Mouse (Mus musculus): ENCODE measurements around the gene Cldn24. TPM values are rescaled to one million over a fixed set of nuclear protein-coding genes. Genes with fewer than 3 reads are reported as not detected.

Gene Cldn24
- polyA plus RNA-seq (2012; rRNA removed) = not detected in 2 replicates
- not detected in 2 replicates for polyA plus RNA-seq (2014; fragmentation: Nextera tagmentation; extraction: Ambion mirVana)

DNA sequence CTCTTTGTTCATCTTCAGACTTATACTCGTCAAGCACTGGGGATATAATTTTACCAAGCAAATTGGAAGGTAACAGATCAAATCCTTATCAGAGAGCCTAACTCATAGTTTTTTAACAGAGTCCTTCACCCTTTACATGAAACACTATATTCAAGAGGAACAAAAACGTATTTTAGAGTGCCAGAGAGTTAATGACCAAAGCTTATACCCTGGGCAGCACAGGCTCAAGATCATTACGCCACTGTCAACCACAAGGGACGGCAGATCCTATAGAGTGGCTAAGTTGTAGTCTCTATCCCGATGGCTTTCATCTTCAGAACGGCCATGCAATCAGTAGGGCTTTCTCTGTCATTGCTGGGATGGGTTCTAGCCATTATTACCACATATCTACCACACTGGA is at the start of gene Cldn24:
Cldn24 (plus strand) TSS at position 301 of the 400 bp plus-strand sequence.
- ATAC-seq (ENCODE audit: low FRiP score, low read depth) (no peak), DNase-seq (ENCODE audit: low spot score) (no peak)
- 90% methylated on average over 6 of the region's 6 CpGs for WGBS
- Histone ChIP-seq H3K36me3 (ENCODE audit: control insufficient read depth, insufficient read depth, low read length) (no peaks in the 10 kb centered on the region), H3K4me2 (replicated peaks; ENCODE audit: low read depth, low read length, severe bottlenecking) (no peak within 1 kb of the TSS), H3K9me3 (ENCODE audit: control insufficient read depth, low read length) (no peaks in the 10 kb centered on the region), H3K27ac (replicated peaks; ENCODE audit: low read depth, low read length) (no peak within 1 kb of the TSS), H3K27me3 (ENCODE audit: control insufficient read depth, insufficient read depth, low read length) (no peaks in the 10 kb centered on the region), H3K9ac (ENCODE audit: low read depth, low read length, severe bottlenecking) (no peak within 1 kb of the TSS), H3K4me1 (ENCODE audit: control insufficient read depth, insufficient read depth, low read length) (peaks cover 3% of the 10 kb centered on the region; the same call in 1 of the 2 replicates), H3K4me3 (replicated peaks; ENCODE audit: low read length) (no peak within 1 kb of the TSS)
- TF ChIP-seq POLR2A (IDR thresholded peaks at IDR 0.05; ENCODE audit: borderline replicate concordance, extremely low read depth, insufficient read depth, insufficient read length) = no peak

DNA sequence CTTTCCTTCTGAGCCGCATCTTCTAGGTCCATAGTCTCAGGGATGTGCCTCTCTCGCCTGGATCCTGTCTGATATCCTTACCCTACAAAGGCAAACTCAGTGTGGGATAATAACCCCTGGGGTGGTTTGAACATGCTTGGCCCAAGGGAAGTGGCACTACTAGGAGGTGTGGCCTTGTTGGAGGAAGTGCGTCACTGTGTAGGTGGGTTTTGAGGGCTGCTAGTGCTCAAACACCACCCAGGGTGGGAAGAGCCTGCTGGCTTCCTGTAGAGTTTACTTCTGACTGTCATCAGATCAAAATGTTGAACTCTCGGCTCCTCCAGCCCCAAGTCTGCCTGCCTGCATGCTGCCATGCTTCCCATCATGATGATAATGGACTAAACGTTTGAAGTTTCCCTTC is 49.0 kb upstream of the Cldn24 start:
- no peak overlapping the region for H3K9ac ChIP-seq (ENCODE audit: low read depth, low read length, severe bottlenecking)
- no peaks in the 10 kb centered on the region for H3K36me3 ChIP-seq (ENCODE audit: control insufficient read depth, insufficient read depth, low read length)
- H3K4me2 ChIP-seq (replicated peaks; ENCODE audit: low read depth, low read length, severe bottlenecking) = no peak overlapping the region
- no peak overlapping the region for H3K4me3 ChIP-seq (replicated peaks; ENCODE audit: low read length)
- H3K27ac ChIP-seq (replicated peaks; ENCODE audit: low read depth, low read length) = no peak overlapping the region
- DNase-seq (ENCODE audit: low spot score) (no peak), ATAC-seq (ENCODE audit: low FRiP score, low read depth) (no peak)
- WGBS = 89% methylated on average over 5 of the region's 5 CpGs
- no peaks in the 10 kb centered on the region for H3K4me1 ChIP-seq (ENCODE audit: control insufficient read depth, insufficient read depth, low read length)
- no peak for TF ChIP-seq POLR2A (IDR thresholded peaks at IDR 0.05; ENCODE audit: borderline replicate concordance, extremely low read depth, insufficient read depth, insufficient read length)
- no peaks in the 10 kb centered on the region for H3K9me3 ChIP-seq (ENCODE audit: control insufficient read depth, low read length)
- no peaks in the 10 kb centered on the region for H3K27me3 ChIP-seq (ENCODE audit: control insufficient read depth, insufficient read depth, low read length)

DNA sequence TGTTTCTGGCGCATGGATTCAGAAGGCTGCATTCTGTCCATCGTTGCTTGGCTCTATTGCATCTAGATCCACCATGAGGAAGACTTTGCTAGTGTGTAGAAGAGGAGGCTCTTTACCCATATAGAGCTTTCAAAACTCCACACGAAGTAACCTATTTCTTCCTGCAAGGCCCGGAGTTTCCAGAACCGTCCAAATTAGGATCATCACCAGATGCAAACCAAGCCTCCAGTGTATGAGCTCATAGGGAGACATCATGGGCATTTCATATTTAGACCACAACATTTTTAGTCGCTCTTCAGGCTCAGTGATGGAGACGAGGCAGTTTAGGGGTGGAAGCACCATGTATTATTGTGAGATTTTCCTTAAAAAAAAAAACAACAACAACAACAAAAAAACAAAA is 44.5 kb upstream of the Cldn24 start:
- Histone ChIP-seq H3K9me3 (ENCODE audit: control insufficient read depth, low read length) (no peaks in the 10 kb centered on the region), H3K27me3 (ENCODE audit: control insufficient read depth, insufficient read depth, low read length) (no peaks in the 10 kb centered on the region), H3K4me1 (ENCODE audit: control insufficient read depth, insufficient read depth, low read length) (no peaks in the 10 kb centered on the region), H3K9ac (ENCODE audit: low read depth, low read length, severe bottlenecking) (no peak overlapping the region), H3K27ac (replicated peaks; ENCODE audit: low read depth, low read length) (no peak overlapping the region), H3K36me3 (ENCODE audit: control insufficient read depth, insufficient read depth, low read length) (no peaks in the 10 kb centered on the region), H3K4me2 (replicated peaks; ENCODE audit: low read depth, low read length, severe bottlenecking) (no peak overlapping the region), H3K4me3 (replicated peaks; ENCODE audit: low read length) (no peak overlapping the region)
- no peak for TF ChIP-seq POLR2A (IDR thresholded peaks at IDR 0.05; ENCODE audit: borderline replicate concordance, extremely low read depth, insufficient read depth, insufficient read length)
- 88% methylated on average over 7 of the region's 7 CpGs for WGBS
- DNase-seq (ENCODE audit: low spot score) = no peak
- ATAC-seq (ENCODE audit: low FRiP score, low read depth) = no peak

DNA sequence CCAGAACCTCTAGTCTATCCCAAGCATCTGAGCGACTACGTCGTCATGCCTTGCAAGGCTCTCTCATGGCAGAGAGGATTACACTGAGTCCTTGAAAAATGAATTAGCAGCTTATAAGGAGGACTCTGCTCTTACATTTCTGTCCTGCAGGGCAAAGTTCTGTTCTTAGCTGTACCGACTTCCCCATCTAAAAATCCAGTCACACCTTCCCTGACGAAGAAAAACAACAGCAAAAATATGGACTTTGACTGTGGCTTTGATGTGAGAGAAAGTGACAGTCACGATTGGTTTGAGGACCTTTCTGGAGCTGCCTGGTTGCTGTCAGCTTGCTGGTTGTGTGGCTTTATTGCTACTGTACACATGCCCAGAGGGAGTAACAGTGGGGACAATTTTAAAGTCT is 42.4 kb upstream of the Cldn24 start:
- no peaks in the 10 kb centered on the region for H3K9me3 ChIP-seq (ENCODE audit: control insufficient read depth, low read length)
- WGBS = 67% methylated on average over 6 of the region's 6 CpGs
- DNase-seq (ENCODE audit: low spot score) (no peak), ATAC-seq (ENCODE audit: low FRiP score, low read depth) (no peak)
- no peaks in the 10 kb centered on the region for H3K36me3 ChIP-seq (ENCODE audit: control insufficient read depth, insufficient read depth, low read length)
- H3K27me3 ChIP-seq (ENCODE audit: control insufficient read depth, insufficient read depth, low read length) = no peaks in the 10 kb centered on the region
- H3K4me3 ChIP-seq (replicated peaks; ENCODE audit: low read length) = no peak overlapping the region
- no peak for TF ChIP-seq POLR2A (IDR thresholded peaks at IDR 0.05; ENCODE audit: borderline replicate concordance, extremely low read depth, insufficient read depth, insufficient read length)
- no peak overlapping the region for H3K9ac ChIP-seq (ENCODE audit: low read depth, low read length, severe bottlenecking)
- H3K4me1 ChIP-seq (ENCODE audit: control insufficient read depth, insufficient read depth, low read length) = no peaks in the 10 kb centered on the region
- H3K27ac ChIP-seq (replicated peaks; ENCODE audit: low read depth, low read length) = no peak overlapping the region
- H3K4me2 ChIP-seq (replicated peaks; ENCODE audit: low read depth, low read length, severe bottlenecking) = no peak overlapping the region

DNA sequence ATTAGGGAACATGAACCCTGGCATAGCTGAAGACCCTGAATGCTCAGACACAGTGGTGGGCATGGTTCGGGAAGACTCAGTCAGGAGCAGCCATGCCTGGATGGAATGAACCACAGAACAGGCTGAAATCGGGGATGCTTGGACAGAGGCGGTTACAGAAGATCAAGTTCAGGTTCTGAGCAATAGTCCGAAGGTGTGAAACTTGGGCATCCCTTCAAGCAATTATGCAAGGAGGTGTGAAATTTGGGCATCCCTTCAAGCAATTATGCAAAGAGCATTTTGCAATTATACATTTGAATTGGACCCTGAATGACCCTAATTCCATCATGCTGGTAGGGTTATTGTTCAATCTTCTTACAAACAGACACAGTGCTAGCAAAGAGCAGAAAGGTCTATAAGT is 40.1 kb upstream of the Cldn24 start:
- no peaks in the 10 kb centered on the region for H3K4me1 ChIP-seq (ENCODE audit: control insufficient read depth, insufficient read depth, low read length)
- whole genome bisulfite sequencing = 90% methylated on average over 4 of the region's 4 CpGs
- H3K9ac ChIP-seq (ENCODE audit: low read depth, low read length, severe bottlenecking) = no peak overlapping the region
- no peak for DNase-seq (ENCODE audit: low spot score)
- no peaks in the 10 kb centered on the region for H3K27me3 ChIP-seq (ENCODE audit: control insufficient read depth, insufficient read depth, low read length)
- no peak overlapping the region for H3K27ac ChIP-seq (replicated peaks; ENCODE audit: low read depth, low read length)
- no peak for TF ChIP-seq POLR2A (IDR thresholded peaks at IDR 0.05; ENCODE audit: borderline replicate concordance, extremely low read depth, insufficient read depth, insufficient read length)
- H3K4me3 ChIP-seq (replicated peaks; ENCODE audit: low read length) = no peak overlapping the region
- no peak overlapping the region for H3K4me2 ChIP-seq (replicated peaks; ENCODE audit: low read depth, low read length, severe bottlenecking)
- no peaks in the 10 kb centered on the region for H3K36me3 ChIP-seq (ENCODE audit: control insufficient read depth, insufficient read depth, low read length)
- ATAC-seq (ENCODE audit: low FRiP score, low read depth) = no peak
- H3K9me3 ChIP-seq (ENCODE audit: control insufficient read depth, low read length) = no peaks in the 10 kb centered on the region

DNA sequence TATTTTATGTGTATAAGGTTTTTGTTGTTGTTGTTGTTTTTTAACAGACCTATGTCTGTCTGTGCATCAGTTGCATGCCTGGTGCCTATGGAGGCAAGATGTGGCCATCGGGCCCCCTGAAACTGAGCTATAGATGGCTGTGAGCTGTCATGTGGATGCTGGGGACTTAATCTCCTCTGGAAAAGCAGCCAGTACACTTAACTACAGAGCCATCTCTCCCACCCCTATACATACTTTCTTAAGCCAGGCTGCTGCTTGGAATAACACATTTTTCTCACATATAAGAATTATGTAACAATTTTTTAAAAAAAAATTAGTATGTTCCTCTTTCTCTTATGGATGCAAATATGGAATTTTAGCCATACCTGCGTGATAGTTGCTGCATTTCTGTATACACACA is 38.4 kb upstream of the Cldn24 start:
- WGBS = 93% methylated on average over 2 of the region's 2 CpGs
- no peak for DNase-seq (ENCODE audit: low spot score)
- Histone ChIP-seq H3K27ac (replicated peaks; ENCODE audit: low read depth, low read length) (no peak overlapping the region), H3K9ac (ENCODE audit: low read depth, low read length, severe bottlenecking) (no peak overlapping the region), H3K4me3 (replicated peaks; ENCODE audit: low read length) (no peak overlapping the region), H3K36me3 (ENCODE audit: control insufficient read depth, insufficient read depth, low read length) (no peaks in the 10 kb centered on the region), H3K4me2 (replicated peaks; ENCODE audit: low read depth, low read length, severe bottlenecking) (no peak overlapping the region), H3K27me3 (ENCODE audit: control insufficient read depth, insufficient read depth, low read length) (no peaks in the 10 kb centered on the region), H3K9me3 (ENCODE audit: control insufficient read depth, low read length) (no peaks in the 10 kb centered on the region), H3K4me1 (ENCODE audit: control insufficient read depth, insufficient read depth, low read length) (no peaks in the 10 kb centered on the region)
- ATAC-seq (ENCODE audit: low FRiP score, low read depth) = no peak
- no peak for TF ChIP-seq POLR2A (IDR thresholded peaks at IDR 0.05; ENCODE audit: borderline replicate concordance, extremely low read depth, insufficient read depth, insufficient read length)
